Mouse (Mus musculus) lung, postnatal 0 days (tissue): Measurements from ENCODE around the gene Gm49355. TPM values are rescaled to one million over a fixed set of nuclear protein-coding genes. Genes with fewer than 3 reads are reported as not detected.

Source experiments
- ATAC-seq: fragments of 200-750 bp; cut with Nextera tagmentation; 2 replicates; pipeline ENCODE4 v1.8.0; 2017; ENCODE audit warnings: moderate library complexity
- DNase-seq: peaks from one replicate; pipeline ENCODE4 v3.0.0-alpha.2; 2016; ENCODE audit warnings: low spot score
- H3K27ac ChIP-seq: fragments of 300-500 bp; sonication (generic); 2 replicates; pipeline ENCODE4 v1.5.1; 2014; ENCODE audit warnings: antibody characterized with exemption, mild to moderate bottlenecking, low read length, mixed read lengths
- H3K27me3 ChIP-seq: fragments of 300-500 bp; sonication (generic); replicated peaks from 2 replicates; pipeline ENCODE4 v1.6.1; 2014; ENCODE audit warnings: low read length, mixed read lengths; ENCODE audit not compliant: insufficient read depth
- H3K36me3 ChIP-seq: fragments of 300-500 bp; sonication (generic); 2 replicates; pipeline ENCODE4 v1.6.1; 2014; ENCODE audit warnings: low read length, mixed read lengths; ENCODE audit not compliant: insufficient read depth
- H3K4me1 ChIP-seq: fragments of 300-500 bp; sonication (generic); 2 replicates; pipeline ENCODE4 v1.6.1; 2014; ENCODE audit warnings: antibody characterized with exemption, low read depth, low read length, mixed read lengths; ENCODE audit not compliant: insufficient read depth
- H3K4me2 ChIP-seq: fragments of 300-500 bp; sonication (generic); replicated peaks from 2 replicates; pipeline ENCODE4 v1.6.1; 2014; ENCODE audit warnings: low read depth, mild to moderate bottlenecking, low read length, moderate library complexity, mixed read lengths
- H3K4me3 ChIP-seq: fragments of 300-500 bp; sonication (generic); 2 replicates; pipeline ENCODE4 v1.5.1; 2014; ENCODE audit warnings: low read depth, low read length
- H3K9ac ChIP-seq: fragments of 300-500 bp; sonication (generic); replicated peaks from 2 replicates; pipeline ENCODE4 v1.6.1; 2014; ENCODE audit warnings: low read depth, mild to moderate bottlenecking
- H3K9me3 ChIP-seq: fragments of 300-500 bp; sonication (generic); 2 replicates; pipeline ENCODE4 v1.6.1; 2016; ENCODE audit warnings: low read length, mixed read lengths
- CTCF ChIP-seq: IDR thresholded peaks from 2 replicates; pipeline ENCODE4 v1.5.1; 2016; ENCODE audit warnings: antibody characterized with exemption, mild to moderate bottlenecking
- EP300 ChIP-seq: IDR thresholded peaks from 2 replicates; pipeline ENCODE4 v1.6.1; 2016; ENCODE audit warnings: antibody characterized with exemption, mild to moderate bottlenecking, control low read depth
- WGBS: fragments of 180-500 bp; shearing (Covaris S2); extraction: QIAGEN DNeasy Blood & Tissue Kit; methylation state at CpG from one replicate; pipeline ENCODE4 v1.1.7; 2014; 5-methylcytosine and 5-hydroxymethylcytosine counted together
- polyA plus RNA-seq: library from polyadenylated mRNA; unstranded; fragments of >200 nt; fragmentation: Nextera tagmentation; extraction: Ambion mirVana; gene quantifications from 2 replicates; pipeline ENCODE4 v1.2.1, GENCODE M21; 2015

Gm49355 gene
- polyA plus RNA-seq, 1 experiment from 2014 or later = 0.20 TPM

DNA sequence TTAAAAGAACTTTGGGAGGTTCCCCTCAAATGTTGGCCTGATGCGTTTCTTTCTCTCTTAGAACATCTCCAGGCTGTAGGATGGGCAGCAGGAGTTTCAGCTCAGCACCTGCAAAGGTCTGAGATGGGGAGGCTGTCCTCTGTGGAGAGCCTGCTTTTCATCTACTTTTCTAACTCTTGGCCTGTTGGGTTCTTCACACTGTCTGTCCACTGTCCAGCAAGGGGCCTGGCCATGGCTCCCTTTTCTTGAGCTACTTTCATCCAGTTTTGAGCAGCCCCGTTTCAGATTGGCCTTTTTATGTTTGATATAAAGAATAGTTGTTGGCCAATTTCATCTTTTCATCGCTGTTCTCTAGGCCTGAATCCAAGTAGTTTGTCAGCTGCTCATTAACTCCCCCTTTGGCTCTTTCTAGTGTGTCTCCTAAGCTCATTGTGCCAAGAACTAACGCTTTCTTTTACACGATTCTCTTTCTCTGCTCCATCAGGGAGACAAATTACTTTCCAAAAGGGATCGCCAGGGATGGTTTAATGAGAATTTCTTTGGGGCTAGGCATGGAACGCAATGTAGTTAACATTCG, 53.7 kb downstream of the Gm49355 start:
- Histone ChIP-seq H3K27me3 (peaks cover 54% of the 10 kb centered on the region), H3K4me3 (no peak overlapping the region), H3K36me3 (no peaks in the 10 kb centered on the region), H3K9me3 (no peaks in the 10 kb centered on the region), H3K4me1 (no peaks in the 10 kb centered on the region), H3K9ac (no peak overlapping the region), H3K27ac (no peak overlapping the region), H3K4me2 (no peak overlapping the region)
- ATAC-seq (no peak), DNase-seq (no peak)
- WGBS = 7% methylated on average over 8 of the region's 8 CpGs
- TF ChIP-seq CTCF (no peak), EP300 (no peak)

GRCm38 (mm10) chr14:12337998-12338809, 54.4 kb downstream of the Gm49355 start:
- Histone ChIP-seq H3K4me1 (no peaks in the 10 kb centered on the region), H3K27me3 (peaks cover 61% of the 10 kb centered on the region), H3K27ac (no peak overlapping the region), H3K9ac (no peak overlapping the region), H3K4me3 (no peak overlapping the region), H3K36me3 (no peaks in the 10 kb centered on the region), H3K9me3 (no peaks in the 10 kb centered on the region), H3K4me2 (no peak overlapping the region)
- DNase-seq (no peak), ATAC-seq (no peak)
- no peak for TF ChIP-seq CTCF
- TF ChIP-seq EP300 = no peak
- WGBS = 3% methylated on average over 16 of the region's 16 CpGs

- Histone ChIP-seq H3K27ac (no peak overlapping the region), H3K4me1 (no peaks in the 10 kb centered on the region), H3K4me2 (no peak overlapping the region), H3K36me3 (no peaks in the 10 kb centered on the region), H3K4me3 (no peak overlapping the region), H3K9ac (no peak overlapping the region), H3K27me3 (peaks cover 68% of the 10 kb centered on the region), H3K9me3 (no peaks in the 10 kb centered on the region)
- TF ChIP-seq CTCF = no peak
- TF ChIP-seq EP300 = no peak
- 2% methylated on average over 10 of the region's 10 CpGs for WGBS
- no peak for ATAC-seq
- no peak for DNase-seq
Measured at GRCm38 (mm10) chr14:12338811-12339565, 55.2 kb downstream of the Gm49355 start.

GRCm38 (mm10) chr14:12340238-12341074, 56.7 kb downstream of the Gm49355 start:
- Histone ChIP-seq H3K9me3 (no peaks in the 10 kb centered on the region), H3K27me3 (peaks cover 83% of the 10 kb centered on the region), H3K4me3 (no peak overlapping the region), H3K4me1 (no peaks in the 10 kb centered on the region), H3K9ac (no peak overlapping the region), H3K27ac (no peak overlapping the region), H3K36me3 (no peaks in the 10 kb centered on the region), H3K4me2 (no peak overlapping the region)
- DNase-seq = no peak
- TF ChIP-seq EP300 (no peak), CTCF (no peak)
- no peak for ATAC-seq
- WGBS = 2% methylated on average over 19 of the region's 19 CpGs

DNA sequence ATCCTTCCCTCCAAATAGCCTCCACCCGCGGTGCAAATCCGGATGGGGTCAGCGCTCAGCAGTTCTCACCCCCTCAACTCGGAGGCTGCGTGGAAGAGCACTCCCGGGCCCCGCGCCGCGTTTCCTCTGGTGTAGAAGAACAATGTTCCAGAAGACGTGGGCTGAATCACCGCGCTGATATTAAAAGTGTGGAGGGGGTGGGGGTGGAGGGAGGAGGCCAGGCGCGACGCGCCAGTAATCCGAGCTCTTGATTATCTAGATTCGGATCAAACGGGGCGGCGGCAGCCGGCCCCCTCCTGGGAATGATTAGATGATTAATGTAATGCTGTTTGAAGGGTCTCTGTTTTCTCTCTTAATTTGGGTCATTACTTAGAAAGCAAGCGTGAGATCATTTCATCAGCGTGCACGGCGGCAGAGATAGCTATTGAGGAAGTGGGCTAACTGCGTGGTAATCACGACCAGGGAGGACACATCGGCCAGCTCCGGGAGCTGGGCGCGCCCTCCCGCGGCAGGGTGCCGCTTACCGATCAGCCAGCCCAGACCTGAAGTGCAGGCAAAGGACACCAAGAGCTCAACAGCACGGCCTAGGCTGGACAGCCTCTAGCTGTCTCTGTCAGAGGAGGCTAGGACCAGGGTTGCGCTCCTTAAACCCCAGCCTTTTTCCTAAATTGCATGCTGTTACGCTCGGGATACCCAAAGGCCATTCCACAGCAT, 57.5 kb downstream of the Gm49355 start:
- 1% methylated on average over 42 of the region's 42 CpGs for WGBS

More for the DNA sequence above, 57.5 kb downstream of the Gm49355 start:
- Histone ChIP-seq H3K4me2 (no peak overlapping the region), H3K4me1 (no peaks in the 10 kb centered on the region), H3K4me3 (0 out of 2 replicates have a peak overlapping the region, but pooled peaks have one; percentile 10), H3K9ac (no peak overlapping the region), H3K36me3 (no peaks in the 10 kb centered on the region), H3K27me3 (peaks cover 91% of the 10 kb centered on the region), H3K27ac (no peak overlapping the region), H3K9me3 (no peaks in the 10 kb centered on the region)
- ATAC-seq (no peak), DNase-seq (no peak)
- TF ChIP-seq EP300 = no peak
- TF ChIP-seq CTCF = peak; percentile 23
